Mouse (Mus musculus) granulocyte monocyte progenitor cell, adult 5-6 weeks (primary cell): ENCODE data around the gene Lrp1. TPM values are rescaled to one million over a fixed set of nuclear protein-coding genes. Genes with fewer than 3 reads are reported as not detected.

Experiments
- ATAC-seq: replicated peaks from 2 replicates; pipeline ENCODE4 v1.8.0; 2016; ENCODE audit warnings: mild to moderate bottlenecking, moderate TSS enrichment, inconsistent platforms; ENCODE audit not compliant: poor library complexity, severe bottlenecking
- total RNA-seq, 2 experiments: library from RNA; stranded (forward) in 1 of 2; stranded (reverse) in 1 of 2; fragments of 200-712, 200-1000 nt in 1 of 2; fragments of >200 nt in 1 of 2; fragmentation: Nextera tagmentation in 1 of 2; gene quantifications; 2 replicates each; pipeline ENCODE4 v1.2.3; 2014 to 2017

Lrp1 gene
- total RNA-seq, 2 experiments from 2014 or later = 15.0 to 18.1 TPM

GRCm38 (mm10) chr10:127569450-127569849, 51.5 kb downstream of the Lrp1 start:
- ATAC-seq = peak; percentile 79

- ATAC-seq = no peak
Measured at GRCm38 (mm10) chr10:127566553-127567326, 54.2 kb downstream of the Lrp1 start.

- peak; percentile 47 for ATAC-seq
Measured at GRCm38 (mm10) chr10:127564301-127564700, 56.6 kb downstream of the Lrp1 start.

- ATAC-seq = peak; percentile 90
Measured at GRCm38 (mm10) chr10:127563840-127564239, 57.1 kb downstream of the Lrp1 start.

DNA sequence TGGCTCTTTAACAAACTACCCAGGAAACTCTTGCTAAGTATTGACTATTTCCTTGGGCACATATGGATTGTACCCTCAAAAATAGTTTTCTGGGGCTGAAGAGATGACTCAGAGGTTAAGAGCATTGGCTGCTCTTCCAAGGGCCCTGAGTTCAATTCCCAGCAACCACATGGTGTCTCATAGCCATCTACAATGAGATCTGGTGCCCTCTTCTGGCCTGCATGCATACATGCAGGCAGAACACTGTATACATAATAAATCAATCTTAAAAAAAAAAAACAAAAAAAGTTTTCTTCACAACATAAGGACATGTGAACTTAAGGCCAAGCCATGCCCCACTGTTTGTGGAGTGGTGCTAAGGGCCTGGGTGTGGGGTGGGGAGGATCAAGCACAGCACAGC, 59.8 kb downstream of the Lrp1 start:
- ATAC-seq = no peak

- no peak for ATAC-seq
Measured at GRCm38 (mm10) chr10:127557397-127557796, 63.6 kb downstream of the Lrp1 start.

DNA sequence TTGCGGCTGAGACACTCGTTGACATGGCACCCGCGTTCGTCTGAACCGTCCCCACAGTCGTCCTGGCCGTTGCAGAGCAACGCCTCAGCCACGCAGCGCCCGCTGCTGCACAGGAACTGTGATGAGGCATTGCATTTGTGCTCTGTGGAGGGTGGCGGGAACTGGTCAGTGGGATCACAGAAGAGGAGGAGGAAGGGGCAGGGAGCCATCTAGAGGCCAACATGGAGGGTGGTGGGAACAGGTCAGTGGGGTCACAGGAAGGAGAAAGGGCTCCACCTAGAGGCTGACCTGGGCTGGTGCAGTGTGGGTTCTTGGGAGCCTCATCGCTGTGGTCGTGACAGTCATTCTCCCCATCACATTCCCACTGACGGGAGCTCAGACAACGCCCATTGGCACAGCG, 65.2 kb downstream of the Lrp1 start:
- ATAC-seq = peak; percentile 75

DNA sequence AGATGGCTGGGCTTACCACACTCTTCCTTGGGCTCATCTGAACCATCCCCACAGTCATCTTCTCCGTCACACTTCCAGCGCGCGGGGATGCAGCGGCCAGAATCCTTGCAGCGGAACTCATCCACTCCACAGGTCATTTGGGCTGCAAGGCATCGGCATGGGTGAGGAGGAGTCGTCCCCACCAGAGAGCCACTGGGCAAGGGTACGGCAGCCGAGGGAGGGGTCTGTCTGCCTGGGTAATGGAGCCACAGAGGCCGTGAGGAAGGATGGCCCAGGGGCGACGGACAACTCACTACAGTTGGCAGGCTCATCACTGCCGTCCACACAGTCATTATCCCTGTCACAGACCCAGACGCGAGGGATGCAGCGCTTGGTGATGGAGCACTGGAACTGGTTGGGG, 71.1 kb downstream of the Lrp1 start:
- no peak for ATAC-seq

DNA sequence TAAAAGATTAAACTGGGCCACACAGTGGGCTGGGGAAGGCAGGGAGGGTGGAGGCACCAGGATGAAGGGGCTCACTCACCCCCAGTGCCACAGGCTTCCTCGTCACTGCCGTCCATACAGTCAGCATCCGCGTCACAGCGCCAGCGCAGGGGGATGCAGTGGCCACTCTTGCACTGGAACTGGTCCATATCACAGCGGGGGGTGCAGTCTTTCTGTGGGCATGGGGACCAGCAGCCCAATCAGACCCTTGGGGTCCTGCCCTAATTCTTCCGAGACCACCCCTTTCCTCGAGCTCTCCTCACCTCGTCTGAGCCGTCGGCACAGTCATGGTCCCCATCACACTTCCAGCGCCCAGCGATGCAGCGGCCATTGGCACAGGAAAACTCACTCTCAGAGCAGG, 72.7 kb downstream of the Lrp1 start:
- ATAC-seq = no peak

DNA sequence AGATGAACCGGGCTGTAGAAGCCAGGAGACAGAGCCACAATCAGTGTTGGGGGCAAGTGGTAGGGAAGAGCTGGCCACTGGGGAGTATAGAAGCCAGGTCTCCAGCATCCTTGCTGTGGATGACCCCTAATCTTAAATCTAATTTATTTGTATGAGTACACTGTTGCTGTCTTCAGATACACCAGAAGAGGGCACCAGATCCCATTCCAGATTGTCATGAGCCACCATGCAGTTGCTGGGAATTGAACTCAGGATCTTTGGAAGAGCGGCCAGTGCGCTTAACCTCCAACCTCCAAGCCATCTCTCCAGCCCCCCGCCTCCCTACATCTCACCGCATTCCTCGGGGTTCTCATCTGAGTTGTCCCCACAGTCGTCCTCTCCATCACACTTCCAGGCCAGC, 74.4 kb downstream of the Lrp1 start:
- ATAC-seq = no peak

GRCm38 (mm10) chr10:127544375-127544774, 76.6 kb downstream of the Lrp1 start:
- ATAC-seq = no peak

GRCm38 (mm10) chr10:127543916-127544315, 77.0 kb downstream of the Lrp1 start:
- no peak for ATAC-seq

DNA sequence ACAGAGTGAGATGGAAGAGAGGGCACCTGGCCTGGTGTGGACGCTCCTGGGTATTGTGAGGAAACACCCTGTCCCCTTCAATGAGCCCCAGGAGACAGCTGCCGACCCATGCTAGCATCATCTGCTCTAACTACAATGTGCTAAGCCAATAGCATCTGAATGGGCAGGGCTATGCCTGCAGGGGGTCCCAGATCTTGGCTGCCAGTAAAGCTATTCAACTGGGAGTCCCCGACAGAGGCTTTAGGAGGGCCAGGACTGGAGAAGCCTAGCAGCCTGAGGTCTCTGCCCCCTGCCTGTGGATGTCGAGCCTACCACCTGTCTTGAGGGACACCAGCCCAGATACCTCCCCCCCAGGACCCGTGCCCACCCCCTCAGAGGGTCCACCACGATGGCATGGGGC, 78.2 kb downstream of the Lrp1 start:
- no peak for ATAC-seq

GRCm38 (mm10) chr10:127542084-127542483, 78.9 kb downstream of the Lrp1 start:
- no peak for ATAC-seq

DNA sequence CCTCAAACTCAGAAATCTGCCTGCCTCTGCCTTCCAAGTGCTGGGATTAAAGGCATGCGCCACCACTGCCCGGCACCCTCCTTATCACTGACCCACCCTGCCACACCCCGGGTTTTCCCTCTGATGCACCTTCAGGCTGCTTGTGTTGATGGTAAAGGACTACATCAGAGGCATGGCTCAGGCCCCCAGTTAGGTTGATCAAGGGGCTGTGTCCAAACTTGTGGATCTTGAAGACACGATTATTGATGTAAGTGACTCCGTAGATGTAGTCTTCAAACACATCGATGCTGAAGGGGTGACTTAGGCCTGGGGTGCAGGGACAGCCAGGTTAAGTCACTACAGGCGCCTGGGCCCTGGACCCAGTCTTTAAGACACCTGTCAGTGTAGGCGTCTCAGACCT, 79.4 kb downstream of the Lrp1 start:
- no peak for ATAC-seq

GRCm38 (mm10) chr10:127537854-127538583, 82.9 kb downstream of the Lrp1 start:
- ATAC-seq = peak; percentile 73

DNA sequence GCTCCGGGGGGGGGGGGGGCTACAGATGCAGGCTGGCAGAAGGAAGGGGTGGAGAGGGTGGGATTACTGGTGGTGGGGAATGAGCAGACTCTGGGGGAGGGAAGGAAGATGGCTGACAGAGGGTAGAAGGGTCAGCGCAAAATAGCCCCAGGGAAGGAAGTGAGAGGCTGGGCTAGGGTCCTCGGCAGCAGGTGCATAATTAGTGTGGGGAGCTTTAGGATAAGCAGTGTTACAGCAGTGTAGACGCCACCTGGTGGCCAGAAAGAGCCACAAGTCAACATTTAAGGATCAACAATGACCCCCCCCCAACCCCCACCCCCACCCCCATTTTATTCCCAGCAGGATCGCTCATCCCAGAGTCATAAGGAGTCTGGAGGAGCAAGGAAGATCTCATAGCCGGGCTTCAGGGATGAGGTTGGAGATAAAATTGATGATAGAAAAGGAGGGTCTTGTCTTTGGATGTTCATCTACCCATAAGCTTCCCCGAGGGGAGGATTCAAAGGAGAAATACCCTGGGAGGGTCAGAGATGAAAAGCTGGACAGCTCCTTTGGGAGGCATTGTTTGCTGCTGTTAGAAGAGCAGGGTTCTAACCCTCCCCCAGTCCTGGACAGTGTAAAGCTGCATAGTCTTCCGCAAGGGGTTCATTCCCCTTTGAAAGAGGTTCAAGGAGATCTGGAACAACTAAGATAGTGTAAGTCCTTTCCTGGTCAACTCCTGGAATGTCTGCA, 84.2 kb downstream of the Lrp1 start:
- peak; percentile 26; the same call in 1 of the 2 replicates for ATAC-seq

- no peak for ATAC-seq
Measured at GRCm38 (mm10) chr10:127534929-127535384, 86.0 kb downstream of the Lrp1 start.

GRCm38 (mm10) chr10:127534036-127534928, 86.7 kb downstream of the Lrp1 start, which contains the start of gene Nxph4:
Gene Nxph4 (minus strand): TSS chr10:127534559.
- no peak for ATAC-seq

GRCm38 (mm10) chr10:127531548-127531947, 89.4 kb downstream of the Lrp1 start:
- no peak for ATAC-seq
